Mouse (Mus musculus) heart, adult 2 months (tissue): Measurements from ENCODE around the gene Tomm6. TPM values are rescaled to one million over a fixed set of nuclear protein-coding genes. Genes with fewer than 3 reads are reported as not detected.

Experiments used
- DNase-seq, 2 experiments: peaks; one replicate each; pipeline ENCODE4 v3.0.0; 2021
- H3K27ac ChIP-seq: fragments of 200-600 bp; 2 replicates; pipeline ENCODE4 v1.8.1; 2022
- H3K27me3 ChIP-seq: fragments of 200-500 bp; 2 replicates; pipeline ENCODE4 v1.6.1; 2012; ENCODE audit warnings: mild to moderate bottlenecking, low read length, inconsistent platforms, mixed read lengths; ENCODE audit not compliant: control insufficient read depth, insufficient read depth
- H3K36me3 ChIP-seq: fragments of 200-500 bp; 2 replicates; pipeline ENCODE4 v1.6.1; 2012; ENCODE audit warnings: low read length, inconsistent platforms; ENCODE audit not compliant: control insufficient read depth, insufficient read depth
- H3K4me1 ChIP-seq: fragments of 200-500 bp; 2 replicates; pipeline ENCODE4 v1.6.1; 2011; ENCODE audit warnings: low read length; ENCODE audit not compliant: control insufficient read depth, insufficient read depth
- H3K4me3 ChIP-seq: fragments of 200-600 bp; 2 replicates; pipeline ENCODE4 v1.8.1; 2022
- H3K79me2 ChIP-seq: fragments of 200-500 bp; replicated peaks from 2 replicates; pipeline ENCODE4 v1.6.1; 2012; ENCODE audit warnings: mild to moderate bottlenecking, inconsistent platforms, low read length, moderate library complexity, mixed read lengths; ENCODE audit not compliant: control insufficient read depth, insufficient read depth
- H3K9ac ChIP-seq: fragments of 200-500 bp; 2 replicates; pipeline ENCODE4 v1.6.1; 2012; ENCODE audit warnings: low read depth, mild to moderate bottlenecking, control low read depth, inconsistent platforms, low read length, mixed read lengths
- CTCF ChIP-seq: fragments of 200-600 bp; IDR thresholded peaks from 2 replicates; pipeline ENCODE4 v1.8.1; 2022; ENCODE audit warnings: antibody characterized with exemption, mild to moderate bottlenecking, moderate library complexity
- EP300 ChIP-seq: fragments of 200-500 bp; IDR thresholded peaks from 2 replicates; pipeline ENCODE4 v1.6.1; 2011; ENCODE audit warnings: low read depth, low read length, control low read depth; ENCODE audit not compliant: insufficient read depth
- POLR2A ChIP-seq: fragments of 200-500 bp; IDR thresholded peaks from 2 replicates; pipeline ENCODE4 v1.6.1; 2011; ENCODE audit warnings: mild to moderate bottlenecking, low read depth, low read length, control low read depth; ENCODE audit not compliant: insufficient read depth
- WGBS: fragments of 180-500 bp; shearing (Covaris S2); methylation state at CpG from one replicate; pipeline ENCODE4 v1.1.7; 2018; 5-methylcytosine and 5-hydroxymethylcytosine counted together
- intact Hi-C: fragments of 180-260 bp; cut with DNase I; formaldehyde crosslinking; loops from one replicate; pipeline ENCODE4 v1.15.1; 2025
- polyA plus RNA-seq: library from polyadenylated mRNA; depleted of rRNA; stranded (reverse); fragments of >200 nt; gene quantifications from 2 replicates; pipeline ENCODE4 v1.2.3, GENCODE M21; 2012
- total RNA-seq, 2 experiments: library from RNA; stranded (reverse); gene quantifications; 2 replicates each; pipeline ENCODE4 v1.2.3; 2021

Tomm6 gene
- total and polyA plus RNA-seq, 3 experiments, result 68.1 to 125 (median 113) TPM

DNA sequence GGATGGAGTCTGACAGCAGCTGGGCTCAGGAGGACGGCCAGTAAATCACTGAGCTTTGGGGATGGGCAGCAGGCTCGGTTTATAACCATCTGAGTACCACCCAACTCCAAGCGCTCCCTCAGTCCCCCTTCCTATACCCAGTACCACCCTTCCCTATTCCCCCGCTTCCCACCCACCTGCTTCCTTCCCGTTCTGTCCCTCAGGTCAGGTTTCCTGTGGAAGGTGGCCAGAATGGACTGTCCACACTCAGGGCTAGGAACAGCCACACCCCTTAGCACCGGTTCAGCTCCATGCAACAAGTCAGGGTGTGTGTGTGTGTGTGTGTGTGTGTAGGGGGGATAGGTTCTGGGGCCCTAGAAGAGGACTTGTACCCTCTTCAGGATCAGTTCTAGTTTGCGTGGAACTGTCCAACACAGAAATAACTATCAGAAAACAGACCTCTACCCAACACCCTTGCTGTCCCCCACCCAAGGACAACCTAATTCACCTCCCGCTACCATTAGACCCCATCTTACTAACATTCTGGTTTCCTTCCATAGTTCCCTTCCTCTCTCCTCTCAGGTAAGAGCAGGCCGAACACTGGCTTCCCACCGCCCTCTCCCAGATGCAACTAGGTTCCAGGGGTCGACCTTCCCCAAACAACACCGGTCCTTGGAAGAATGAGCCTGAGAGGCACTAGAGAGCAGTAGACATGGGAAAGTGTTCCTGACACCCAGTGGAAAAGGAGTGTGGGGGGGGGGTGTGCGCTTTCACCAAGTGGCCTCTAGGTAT is 5.7 kb upstream of the Tomm6 start:
- 49% methylated on average over 13 of the region's 13 CpGs for WGBS
- Histone ChIP-seq H3K4me1 (0 out of 2 replicates have a peak, but pooled peaks cover 1% of the 10 kb centered on the region), H3K79me2 (no peaks in the 10 kb centered on the region), H3K36me3 (no peaks in the 10 kb centered on the region), H3K27ac (peak overlapping the region; percentile 77), H3K9ac (peak overlapping the region; percentile 78), H3K4me3 (peak overlapping the region; percentile 81), H3K27me3 (no peaks in the 10 kb centered on the region)
- peak; percentile 59 to 65 for DNase-seq
- intact Hi-C loops, result loop anchor here (2.0 to 5.0 kb wide), 3 partner anchors 43 to 327 kb away; partner anchors contain the start of genes Mrps10 and Tfeb
- TF ChIP-seq EP300, result peak; percentile 43; the same call in 1 of the 2 replicates
- TF ChIP-seq POLR2A, result 0 out of 2 replicates have a peak, but pooled peaks have one; percentile 28
- TF ChIP-seq CTCF, result no peak

DNA sequence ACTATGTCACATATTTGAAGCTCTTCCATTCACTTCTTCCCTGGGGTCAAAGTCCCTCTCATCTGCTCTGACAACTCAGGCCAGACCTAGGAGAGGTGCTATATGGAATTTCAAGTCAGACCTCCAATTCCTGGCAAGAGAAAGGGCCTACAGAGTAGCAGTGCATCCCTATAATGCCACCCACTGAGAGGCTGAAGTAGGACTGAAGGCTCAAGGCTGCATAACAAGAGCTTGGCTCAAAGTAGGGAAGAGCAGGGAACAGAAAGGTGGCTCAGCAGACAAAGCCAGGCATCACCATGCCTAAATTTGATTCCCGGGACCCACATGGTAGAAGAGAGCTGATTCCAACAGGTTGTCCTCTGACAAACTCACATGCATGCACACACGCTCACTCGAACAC is 3.5 kb upstream of the Tomm6 start:
- intact Hi-C loops, result loop anchor here (5.0 kb wide), 1 partner anchor 324 kb away; the partner anchor contains the start of gene Mrps10

DNA sequence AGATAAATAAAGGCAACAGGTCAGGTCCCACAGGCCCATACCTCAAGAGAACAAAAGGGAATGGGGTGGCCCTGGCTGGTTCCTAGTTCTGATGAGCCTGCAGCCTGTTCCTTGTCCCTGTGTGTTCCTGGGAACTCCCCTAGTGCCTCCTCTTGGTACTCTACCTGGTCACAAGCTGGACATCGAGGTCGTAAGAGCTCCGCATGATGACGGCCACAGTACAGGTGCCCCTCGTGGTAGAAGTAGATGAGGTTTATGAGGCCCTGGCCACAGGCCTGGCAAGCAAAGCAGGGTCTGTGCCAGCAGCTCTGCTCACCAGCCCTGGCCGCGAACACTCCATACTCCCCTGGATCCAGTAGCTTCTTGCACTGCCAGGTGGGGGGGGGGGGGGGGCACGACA is 1.7 kb upstream of the Tomm6 start:
- Histone ChIP-seq H3K36me3 (no peaks in the 10 kb centered on the region), H3K79me2 (no peaks in the 10 kb centered on the region), H3K4me1 (0 out of 2 replicates have a peak, but pooled peaks cover 1% of the 10 kb centered on the region), H3K9ac (no peak overlapping the region), H3K4me3 (no peak overlapping the region), H3K27me3 (no peaks in the 10 kb centered on the region), H3K27ac (no peak overlapping the region)
- 80% methylated on average over 8 of the region's 8 CpGs for WGBS
- no peak for DNase-seq
- intact Hi-C loops, result loop anchor here (5.0 kb wide), 1 partner anchor 323 kb away; the partner anchor contains the start of gene Mrps10
- TF ChIP-seq CTCF, result no peak
- no peak for TF ChIP-seq POLR2A
- TF ChIP-seq EP300, result no peak

More for the DNA sequence above, 3.5 kb upstream of the Tomm6 start:
- Histone ChIP-seq H3K79me2 (no peaks in the 10 kb centered on the region), H3K4me1 (0 out of 2 replicates have a peak, but pooled peaks cover 1% of the 10 kb centered on the region), H3K9ac (no peak overlapping the region), H3K27me3 (no peaks in the 10 kb centered on the region), H3K36me3 (no peaks in the 10 kb centered on the region), H3K27ac (no peak overlapping the region), H3K4me3 (no peak overlapping the region)
- no peak for DNase-seq
- WGBS, result 92% methylated on average over 3 of the region's 3 CpGs
- TF ChIP-seq EP300 (no peak), CTCF (no peak), POLR2A (no peak)

DNA sequence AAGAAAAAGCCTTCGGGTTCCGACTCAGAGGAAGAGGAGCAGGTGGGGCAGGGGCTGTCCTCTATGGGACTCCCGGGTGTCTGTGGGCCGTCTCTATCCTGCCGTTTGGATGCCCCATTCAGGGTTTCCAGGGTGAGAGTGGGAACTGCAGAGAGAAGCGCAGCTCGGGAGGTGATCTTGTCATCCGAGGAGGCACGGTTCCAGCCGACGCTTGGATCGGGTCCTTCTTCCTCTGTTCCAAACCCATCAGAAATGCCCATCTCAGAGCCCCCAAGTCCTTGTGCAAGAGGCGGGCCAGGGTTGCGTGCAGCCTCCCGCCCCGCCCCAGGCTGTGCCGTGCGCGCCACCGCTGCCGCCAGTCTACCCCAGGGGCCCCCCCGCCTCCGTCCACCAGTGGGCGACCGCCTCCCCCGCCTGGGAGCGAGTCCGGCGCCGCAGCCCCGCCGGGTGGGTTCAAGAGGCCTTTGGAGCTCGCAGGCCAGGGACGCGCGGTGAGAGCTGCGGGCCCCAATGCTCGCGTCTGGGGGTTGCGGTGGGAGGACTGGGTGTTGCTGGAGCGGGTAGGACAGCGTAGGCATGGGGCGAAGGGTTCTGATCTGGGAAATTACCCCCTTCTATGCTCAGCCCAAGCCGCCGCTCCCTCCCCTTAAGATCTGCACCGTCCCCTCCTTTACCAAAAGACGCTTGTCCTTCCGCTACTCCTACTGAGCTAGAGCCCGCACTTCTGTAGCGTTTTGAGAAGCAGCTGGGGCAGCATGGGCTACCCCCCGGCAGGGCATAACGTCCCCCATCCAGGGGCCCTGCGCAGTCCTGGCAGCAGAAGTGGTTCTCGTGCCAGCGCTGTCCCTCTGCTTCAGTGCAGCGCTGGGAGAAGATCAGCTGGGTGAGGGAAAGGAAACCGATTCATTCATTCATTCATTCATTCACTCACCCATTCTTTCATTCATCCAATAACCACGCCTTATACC is 706 bp upstream of the Tomm6 start, which contains the start of gene Frs3:
Gene Frs3, plus strand, starts transcription at position 423 of the 968 bp plus-strand sequence.
- intact Hi-C loops, result loop anchor here (1.0 kb wide), 1 partner anchor 60 kb away; no protein-coding TSS in a partner anchor
- peak within 1 kb of the TSS; percentile 92 for H3K27ac ChIP-seq
- DNase-seq, result peak; percentile 76 to 78
- WGBS, result 3% methylated on average over 57 of the region's 58 CpGs
- H3K4me3 ChIP-seq, result peak within 1 kb of the TSS; percentile 88
- no peaks in the 10 kb centered on the region for H3K27me3 ChIP-seq
- 0 out of 2 replicates have a peak, but pooled peaks cover 1% of the 10 kb centered on the region for H3K4me1 ChIP-seq
- H3K9ac ChIP-seq, result peak within 1 kb of the TSS; percentile 74
- TF ChIP-seq CTCF (peak; percentile 28), EP300 (no peak), POLR2A (no peak)
- H3K36me3 ChIP-seq, result no peaks in the 10 kb centered on the region
- no peaks in the 10 kb centered on the region for H3K79me2 ChIP-seq
